Mouse (Mus musculus): ENCODE measurements around the gene Ngdn. TPM values are rescaled to one million over a fixed set of nuclear protein-coding genes. Genes with fewer than 3 reads are reported as not detected.

The Ngdn gene
- total and polyA plus RNA-seq, 3 experiments, result 140 to 148 TPM; not detected in 1

DNA sequence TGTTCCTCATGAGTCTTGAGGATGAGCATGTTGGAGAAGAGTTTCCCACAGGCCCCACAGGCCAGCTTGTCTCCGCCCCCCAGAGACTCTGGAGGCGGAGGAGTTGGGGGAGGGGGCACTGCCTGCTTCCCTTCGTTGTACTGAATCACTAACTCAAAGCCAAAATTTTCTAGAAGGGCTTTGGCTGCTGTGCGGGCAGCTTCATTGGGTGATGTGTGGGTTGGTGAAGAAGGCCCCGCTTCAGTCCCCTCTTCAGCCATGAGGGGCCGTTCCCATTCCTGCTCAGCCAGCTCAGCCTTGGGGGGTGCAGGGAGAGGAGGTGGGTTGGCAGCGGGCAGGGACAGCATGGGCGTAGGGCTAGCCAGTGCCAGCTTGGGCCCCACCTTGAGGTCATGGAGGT, 50.8 kb downstream of the Ngdn start:
- Histone ChIP-seq H3K9me3 (replicated peaks; ENCODE audit: insufficient read depth, low read length) (no peaks in the 10 kb centered on the region), H3K27me3 (ENCODE audit: control insufficient read depth in 1 of 2, insufficient read depth in 2 of 2, low read length in 2 of 2) (no peaks in the 10 kb centered on the region), H3K27ac (ENCODE audit: control insufficient read depth, low read depth, low read length) (no peak overlapping the region), H3K79me2 (ENCODE audit: control insufficient read depth, insufficient read depth, low read length, poor library complexity) (no peaks in the 10 kb centered on the region), H3K9ac (ENCODE audit: control insufficient read depth, low read depth, low read length, poor library complexity, severe bottlenecking) (no peak overlapping the region), H3K36me3 (ENCODE audit: control insufficient read depth in 1 of 2, insufficient read depth in 2 of 2, low read length in 2 of 2) (peaks cover 0 to 7% of the 10 kb centered on the region in 2 experiments; a peak in 2 of 4 replicates), H3K4me1 (ENCODE audit: control insufficient read depth in 1 of 2, insufficient read depth in 2 of 2, low read length in 2 of 2) (peaks cover 0 to 8% of the 10 kb centered on the region in 2 experiments; a peak in 3 of 4 replicates), H3K4me3 (ENCODE audit: control insufficient read depth in 1 of 2, insufficient read depth in 1 of 2, low read depth in 2 of 2, low read length in 2 of 2) (no peak overlapping the region)
- no peak for DNase-seq (ENCODE audit: low read depth, low spot score)
- TF ChIP-seq SIN3A (IDR thresholded peaks at IDR 0.05; ENCODE audit: low read length), result no peak
- TF ChIP-seq USF2 (IDR thresholded peaks at IDR 0.05; ENCODE audit: borderline replicate concordance in 1 of 2, insufficient read depth in 1 of 2, low read depth in 1 of 2, low read length in 2 of 2), result no peak
- no peak for TF ChIP-seq HCFC1 (IDR thresholded peaks at IDR 0.05; ENCODE audit: low read depth, low read length)
- TF ChIP-seq KAT2A (conservative IDR thresholded peaks at IDR 0.05; ENCODE audit: low read depth, low read length), result no peak
- no peak for TF ChIP-seq ZMIZ1 (IDR thresholded peaks at IDR 0.05; ENCODE audit: low read depth, low read length)
- no peak for TF ChIP-seq ETS1 (IDR thresholded peaks at IDR 0.05; ENCODE audit: low read depth, low read length)
- no peak for TF ChIP-seq POLR2A (IDR thresholded peaks at IDR 0.05; ENCODE audit: control insufficient read depth in 1 of 2, insufficient read depth in 1 of 2, low read depth in 1 of 2, low read length in 2 of 2, poor library complexity in 1 of 2)
- TF ChIP-seq MAX (IDR thresholded peaks at IDR 0.05; ENCODE audit: low read length), result no peak
- TF ChIP-seq POLR2AphosphoS2 (IDR thresholded peaks at IDR 0.05; ENCODE audit: low read length), result no peak
- no peak for TF ChIP-seq EP300 (IDR thresholded peaks at IDR 0.05; ENCODE audit: low read depth in 1 of 2, low read length in 2 of 2)

DNA sequence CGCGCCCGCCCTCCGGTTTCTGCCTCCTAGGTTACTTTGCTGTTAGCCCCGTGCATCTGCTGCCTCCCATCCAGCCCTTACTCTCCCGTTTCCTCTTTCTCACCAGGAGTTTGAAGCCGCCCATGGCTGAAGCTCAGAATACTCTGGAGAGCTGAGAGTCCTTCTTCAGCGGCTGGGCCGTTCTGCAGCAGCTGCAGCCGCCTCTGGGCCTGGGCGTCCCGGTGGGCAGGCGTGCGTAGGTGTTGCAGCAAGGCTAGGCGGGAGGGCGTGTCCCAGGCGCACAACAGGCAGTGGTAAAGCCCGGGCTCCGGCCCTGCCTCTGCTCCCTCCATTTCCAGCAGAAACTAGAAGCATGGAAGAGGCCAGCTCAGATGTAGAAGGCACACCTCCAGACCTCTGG, 56.5 kb downstream of the Ngdn start:
- Histone ChIP-seq H3K9me3 (replicated peaks; ENCODE audit: insufficient read depth, low read length) (no peaks in the 10 kb centered on the region), H3K9ac (ENCODE audit: control insufficient read depth, low read depth, low read length, poor library complexity, severe bottlenecking) (no peak overlapping the region), H3K27me3 (ENCODE audit: control insufficient read depth in 1 of 2, insufficient read depth in 2 of 2, low read length in 2 of 2) (no peaks in the 10 kb centered on the region), H3K79me2 (ENCODE audit: control insufficient read depth, insufficient read depth, low read length, poor library complexity) (no peaks in the 10 kb centered on the region), H3K4me3 (ENCODE audit: control insufficient read depth in 1 of 2, insufficient read depth in 1 of 2, low read depth in 2 of 2, low read length in 2 of 2) (no peak overlapping the region), H3K4me1 (ENCODE audit: control insufficient read depth in 1 of 2, insufficient read depth in 2 of 2, low read length in 2 of 2) (no peaks in the 10 kb centered on the region), H3K36me3 (ENCODE audit: control insufficient read depth in 1 of 2, insufficient read depth in 2 of 2, low read length in 2 of 2) (no peaks in the 10 kb centered on the region), H3K27ac (ENCODE audit: control insufficient read depth, low read depth, low read length) (no peak overlapping the region)
- DNase-seq (ENCODE audit: low read depth, low spot score), result no peak
- no peak for TF ChIP-seq MEF2A (IDR thresholded peaks at IDR 0.05; ENCODE audit: extremely low read depth, insufficient replicate concordance, low read depth, low read length, poor library complexity, severe bottlenecking)
- no peak for TF ChIP-seq ETS1 (IDR thresholded peaks at IDR 0.05; ENCODE audit: low read depth, low read length)
- no peak for TF ChIP-seq CHD2 (IDR thresholded peaks at IDR 0.05; ENCODE audit: low read length)

Other genes starting within 250 kb of the Ngdn start
- 0.07 and 0.08 TPM in 2 replicates for gene Slc7a8, start 233.5 kb upstream of the Ngdn start, total RNA-seq (2012; rRNA removed)
- under 1 TPM in 1 of 2 experiments, not detected in 1; 0.29 TPM for gene Slc7a8, start 233.5 kb upstream of the Ngdn start, polyA plus RNA-seq (2012; ENCODE audit: insufficient read depth in 1 of 2, insufficient read length in 2 of 2, low read depth in 1 of 2, low replicate concordance in 2 of 2, missing spikeins in 1 of 2)
- not detected in 2 replicates for gene Rnf212b, start 201.3 kb upstream of the Ngdn start, total RNA-seq (2012; rRNA removed)
- gene Rnf212b, start 201.3 kb upstream of the Ngdn start, polyA plus RNA-seq (2012; ENCODE audit: insufficient read depth in 1 of 2, insufficient read length in 2 of 2, low read depth in 1 of 2, low replicate concordance in 2 of 2, missing spikeins in 1 of 2), result not detected
- 4.7 and 4.9 TPM in 2 replicates for gene Homez, start 144.5 kb upstream of the Ngdn start, total RNA-seq (2012; rRNA removed)
- 1 to 10 TPM in 1 of 2 experiments, not detected in 1; 8.5 TPM for gene Homez, start 144.5 kb upstream of the Ngdn start, polyA plus RNA-seq (2012; ENCODE audit: insufficient read depth in 1 of 2, insufficient read length in 2 of 2, low read depth in 1 of 2, low replicate concordance in 2 of 2, missing spikeins in 1 of 2)
- gene Ppp1r3e, start 137.9 kb upstream of the Ngdn start, total RNA-seq (2012; rRNA removed), result 0.56 and 0.73 TPM in 2 replicates
- 1 to 10 TPM in 1 of 2 experiments, not detected in 1; 1.2 TPM for gene Ppp1r3e, start 137.9 kb upstream of the Ngdn start, polyA plus RNA-seq (2012; ENCODE audit: insufficient read depth in 1 of 2, insufficient read length in 2 of 2, low read depth in 1 of 2, low replicate concordance in 2 of 2, missing spikeins in 1 of 2)
- gene Bcl2l2, start 132.1 kb upstream of the Ngdn start, total RNA-seq (2012; rRNA removed), result 10.5 and 12.5 TPM in 2 replicates
- gene Bcl2l2, start 132.1 kb upstream of the Ngdn start, polyA plus RNA-seq (2012; ENCODE audit: insufficient read depth in 1 of 2, insufficient read length in 2 of 2, low read depth in 1 of 2, low replicate concordance in 2 of 2, missing spikeins in 1 of 2), result 10 to 100 TPM in 1 of 2 experiments, not detected in 1; 18.8 TPM
- gene Gm20521, start 132.0 kb upstream of the Ngdn start, total RNA-seq (2012; rRNA removed), result 0.58 and 0.88 TPM in 2 replicates
- gene Gm20521, start 132.0 kb upstream of the Ngdn start, polyA plus RNA-seq (2012; ENCODE audit: insufficient read depth in 1 of 2, insufficient read length in 2 of 2, low read depth in 1 of 2, low replicate concordance in 2 of 2, missing spikeins in 1 of 2), result 1 to 10 TPM in 1 of 2 experiments, not detected in 1; 3.4 TPM
- gene Pabpn1, start 123.0 kb upstream of the Ngdn start, total RNA-seq (2012; rRNA removed), result 82.3 and 85.8 TPM in 2 replicates
- 100 to 1,000 TPM in 1 of 2 experiments, not detected in 1; 393 TPM for gene Pabpn1, start 123.0 kb upstream of the Ngdn start, polyA plus RNA-seq (2012; ENCODE audit: insufficient read depth in 1 of 2, insufficient read length in 2 of 2, low read depth in 1 of 2, low replicate concordance in 2 of 2, missing spikeins in 1 of 2)
- gene Slc22a17, start 102.3 kb upstream of the Ngdn start, total RNA-seq (2012; rRNA removed), result 0.13 and 0.31 TPM in 2 replicates
- gene Slc22a17, start 102.3 kb upstream of the Ngdn start, polyA plus RNA-seq (2012; ENCODE audit: insufficient read depth in 1 of 2, insufficient read length in 2 of 2, low read depth in 1 of 2, low replicate concordance in 2 of 2, missing spikeins in 1 of 2), result 1 to 10 TPM in 1 of 2 experiments, not detected in 1; 1.1 TPM
- not detected in 2 replicates for gene Efs, start 89.3 kb upstream of the Ngdn start, total RNA-seq (2012; rRNA removed)
- gene Efs, start 89.3 kb upstream of the Ngdn start, polyA plus RNA-seq (2012; ENCODE audit: insufficient read depth in 1 of 2, insufficient read length in 2 of 2, low read depth in 1 of 2, low replicate concordance in 2 of 2, missing spikeins in 1 of 2), result not detected
- gene Il25, start 82.8 kb upstream of the Ngdn start, total RNA-seq (2012; rRNA removed), result not detected in 2 replicates
- gene Il25, start 82.8 kb upstream of the Ngdn start, polyA plus RNA-seq (2012; ENCODE audit: insufficient read depth in 1 of 2, insufficient read length in 2 of 2, low read depth in 1 of 2, low replicate concordance in 2 of 2, missing spikeins in 1 of 2), result not detected
- not detected in 2 replicates for gene Cmtm5, start 79.2 kb upstream of the Ngdn start, total RNA-seq (2012; rRNA removed)
- gene Cmtm5, start 79.2 kb upstream of the Ngdn start, polyA plus RNA-seq (2012; ENCODE audit: insufficient read depth in 1 of 2, insufficient read length in 2 of 2, low read depth in 1 of 2, low replicate concordance in 2 of 2, missing spikeins in 1 of 2), result not detected
- gene Myh6, start 48.5 kb upstream of the Ngdn start, total RNA-seq (2012; rRNA removed), result not detected in 2 replicates
- gene Myh6, start 48.5 kb upstream of the Ngdn start, polyA plus RNA-seq (2012; ENCODE audit: insufficient read depth in 1 of 2, insufficient read length in 2 of 2, low read depth in 1 of 2, low replicate concordance in 2 of 2, missing spikeins in 1 of 2), result not detected
- not detected in 2 replicates for gene Gm17428, start 38.5 kb upstream of the Ngdn start, total RNA-seq (2012; rRNA removed)
- not detected for gene Gm17428, start 38.5 kb upstream of the Ngdn start, polyA plus RNA-seq (2012; ENCODE audit: insufficient read depth in 1 of 2, insufficient read length in 2 of 2, low read depth in 1 of 2, low replicate concordance in 2 of 2, missing spikeins in 1 of 2)
- gene Myh7, start 20.8 kb upstream of the Ngdn start, total RNA-seq (2012; rRNA removed), result not detected in 2 replicates
- gene Myh7, start 20.8 kb upstream of the Ngdn start, polyA plus RNA-seq (2012; ENCODE audit: insufficient read depth in 1 of 2, insufficient read length in 2 of 2, low read depth in 1 of 2, low replicate concordance in 2 of 2, missing spikeins in 1 of 2), result not detected
- gene Zfhx2, start 76.9 kb downstream of the Ngdn start, total RNA-seq (2012; rRNA removed), result 0.42 TPM in 2 replicates
- 1 to 10 TPM in 1 of 2 experiments, not detected in 1; 3.2 TPM for gene Zfhx2, start 76.9 kb downstream of the Ngdn start, polyA plus RNA-seq (2012; ENCODE audit: insufficient read depth in 1 of 2, insufficient read length in 2 of 2, low read depth in 1 of 2, low replicate concordance in 2 of 2, missing spikeins in 1 of 2)
- 8.7 and 9.0 TPM in 2 replicates for gene Thtpa, start 79.3 kb downstream of the Ngdn start, total RNA-seq (2012; rRNA removed)
- gene Thtpa, start 79.3 kb downstream of the Ngdn start, polyA plus RNA-seq (2012; ENCODE audit: insufficient read depth in 1 of 2, insufficient read length in 2 of 2, low read depth in 1 of 2, low replicate concordance in 2 of 2, missing spikeins in 1 of 2), result 10 to 100 TPM in 1 of 2 experiments, not detected in 1; 13.2 TPM
- gene Ap1g2, start 91.1 kb downstream of the Ngdn start, total RNA-seq (2012; rRNA removed), result 12.5 and 12.6 TPM in 2 replicates
- gene Ap1g2, start 91.1 kb downstream of the Ngdn start, polyA plus RNA-seq (2012; ENCODE audit: insufficient read depth in 1 of 2, insufficient read length in 2 of 2, low read depth in 1 of 2, low replicate concordance in 2 of 2, missing spikeins in 1 of 2), result 10 to 100 TPM in 1 of 2 experiments, not detected in 1; 47.9 TPM
- not detected in 2 replicates for gene Jph4, start 101.5 kb downstream of the Ngdn start, total RNA-seq (2012; rRNA removed)
- not detected for gene Jph4, start 101.5 kb downstream of the Ngdn start, polyA plus RNA-seq (2012; ENCODE audit: insufficient read depth in 1 of 2, insufficient read length in 2 of 2, low read depth in 1 of 2, low replicate concordance in 2 of 2, missing spikeins in 1 of 2)
- gene Dhrs2, start 206.6 kb downstream of the Ngdn start, total RNA-seq (2012; rRNA removed), result not detected in 2 replicates
- not detected for gene Dhrs2, start 206.6 kb downstream of the Ngdn start, polyA plus RNA-seq (2012; ENCODE audit: insufficient read depth in 1 of 2, insufficient read length in 2 of 2, low read depth in 1 of 2, low replicate concordance in 2 of 2, missing spikeins in 1 of 2)